In genomic region chr13:21710821-21711525, GRCm38 (mm10) we compare ENCODE assay signal across 8 mouse cellular contexts. TPM values are rescaled to one million over a fixed set of nuclear protein-coding genes. Genes with fewer than 3 reads are reported as not detected.
DNase-seq lines count a peak whose midpoint lies in the region; ATAC-seq and TF ChIP-seq lines count a peak whose summit lies in the region.

No protein-coding gene starts in this region.

- no peaks in the 10 kb centered on the region for H3K27me3 ChIP-seq in G1E (ENCODE audit: insufficient read depth, low read length)
- no peaks in the 10 kb centered on the region for H3K27me3 ChIP-seq in forebrain, embryonic 16.5 days (replicated peaks; ENCODE audit: control insufficient read depth, insufficient read depth, low read length)
- H3K27me3 ChIP-seq in lung, embryonic 14.5 days (ENCODE audit: insufficient read depth, low read length): no peaks in the 10 kb centered on the region

- no peak for TF ChIP-seq CTCF in G1E (IDR thresholded peaks at IDR 0.05; ENCODE audit: low read depth, low read length)
- TF ChIP-seq CTCF in lung, embryonic 14.5 days (IDR thresholded peaks at IDR 0.05; ENCODE audit: low read depth): no peak
- no peak for TF ChIP-seq CTCF in olfactory bulb, adult 2 months (IDR thresholded peaks at IDR 0.05; ENCODE audit: insufficient read depth, low read depth, low read length)

- WGBS in forebrain, embryonic 16.5 days: 2% methylated on average over 22 of the region's 22 CpGs
- WGBS in lung, embryonic 14.5 days: 3% methylated on average over 22 of the region's 22 CpGs
- WGBS in olfactory bulb, adult 2 months: 5% methylated on average over 22 of the region's 22 CpGs

- peak overlapping the region; percentile 72 for H3K4me2 ChIP-seq in forebrain, embryonic 16.5 days (ENCODE audit: low read length)
- peak overlapping the region; percentile 72 for H3K4me2 ChIP-seq in lung, embryonic 14.5 days

- peak overlapping the region; percentile 68 for H3K4me3 ChIP-seq in G1E (ENCODE audit: low read depth, low read length)
- peak overlapping the region; percentile 50 for H3K4me3 ChIP-seq in forebrain, embryonic 16.5 days (replicated peaks; ENCODE audit: low read length)
- peak overlapping the region; percentile 68 for H3K4me3 ChIP-seq in lung, embryonic 14.5 days (ENCODE audit: low read depth, low read length)
- peak overlapping the region; percentile 16 for H3K4me3 ChIP-seq in olfactory bulb, adult 2 months (ENCODE audit: insufficient read depth, low read depth, low read length)

- no peaks in the 10 kb centered on the region for H3K9me3 ChIP-seq in G1E (replicated peaks)
- H3K9me3 ChIP-seq in forebrain, embryonic 16.5 days (ENCODE audit: control insufficient read depth, low read length): no peaks in the 10 kb centered on the region
- no peaks in the 10 kb centered on the region for H3K9me3 ChIP-seq in lung, embryonic 14.5 days (ENCODE audit: low read depth, low read length)

- no peak for TF ChIP-seq POLR2A in olfactory bulb, adult 2 months (IDR thresholded peaks at IDR 0.05; ENCODE audit: insufficient read depth, low read depth, low read length)

- no peak for DNase-seq in G1E (ENCODE audit: low spot score)
- DNase-seq in cerebellum, adult 18-20 months: peak; percentile 75 to 84
- DNase-seq in heart, postnatal 36 days: peak; percentile 85
- DNase-seq in layer of hippocampus, adult 18-20 months (ENCODE audit: low spot score in 2 of 2): peak; percentile 67 to 90
- DNase-seq in lung, embryonic 14.5 days: peak; percentile 88
- DNase-seq in thymus, adult 18-20 months: peak; percentile 51 to 75

- peak overlapping the region; percentile 41 for H3K9ac ChIP-seq in forebrain, embryonic 16.5 days (replicated peaks; ENCODE audit: low read depth, low read length)
- H3K9ac ChIP-seq in lung, embryonic 14.5 days: peak overlapping the region; percentile 38; the same call in 1 of the 2 replicates

- ATAC-seq in G1E (ENCODE audit: extremely low read depth, insufficient number of reproducible peaks, low FRiP score, poor library complexity, severe bottlenecking): no peak
- ATAC-seq in forebrain, embryonic 16.5 days: peak; percentile 85
- peak; percentile 76 for ATAC-seq in lung, embryonic 14.5 days (ENCODE audit: insufficient read depth)

- H3K36me3 ChIP-seq in G1E (replicated peaks): no peaks in the 10 kb centered on the region
- no peaks in the 10 kb centered on the region for H3K36me3 ChIP-seq in forebrain, embryonic 16.5 days (ENCODE audit: control insufficient read depth, insufficient read depth)
- no peaks in the 10 kb centered on the region for H3K36me3 ChIP-seq in lung, embryonic 14.5 days (ENCODE audit: insufficient read depth)

- H3K4me1 ChIP-seq in G1E (ENCODE audit: insufficient read depth, low read depth, low read length): peaks cover 29% of the 10 kb centered on the region
- H3K4me1 ChIP-seq in forebrain, embryonic 16.5 days (replicated peaks; ENCODE audit: control insufficient read depth, insufficient read depth, low read length): peaks cover 11% of the 10 kb centered on the region
- no peaks in the 10 kb centered on the region for H3K4me1 ChIP-seq in lung, embryonic 14.5 days (ENCODE audit: insufficient read depth)
- H3K4me1 ChIP-seq in olfactory bulb, adult 2 months (ENCODE audit: control insufficient read depth, insufficient read depth, low read length): no peaks in the 10 kb centered on the region

- intact Hi-C loops in heart, postnatal 36 days (cut with DNase I): loop anchor here (2.0 to 10.0 kb wide), 13 partner anchors 36 to 1911 kb away; partner anchors contain the start of genes Hist1h1b, Hist1h1e, Hist1h2an and Hist1h2be

- no peak overlapping the region for H3K27ac ChIP-seq in forebrain, embryonic 16.5 days (ENCODE audit: low read length)
- peak overlapping the region; percentile 67; the same call in 1 of the 2 replicates for H3K27ac ChIP-seq in lung, embryonic 14.5 days (ENCODE audit: low read depth)
- H3K27ac ChIP-seq in olfactory bulb, adult 2 months (ENCODE audit: insufficient read depth, low read depth, low read length): no peak overlapping the region

RNA-seq across cellular contexts. Expression of gene Hist1h2bl, which starts 5.0 kb away (rescaled TPM):
- 900 and 963 TPM in 2 replicates for total RNA-seq in G1E (2014; fragmentation: Nextera tagmentation)
- total RNA-seq in G1E (2017): 1,351 and 1,816 TPM in 2 replicates
- polyA plus RNA-seq in G1E (2012): 2.1 and 8.3 TPM in 2 replicates
- polyA plus RNA-seq in forebrain, embryonic 16.5 days (2015; fragmentation: Nextera tagmentation; extraction: Ambion mirVana): 1.9 TPM in 1 of 2 replicates, not detected in the other
- 10 to 100 TPM; 18.0 to 27.4 TPM for total RNA-seq in heart, postnatal 36 days (2021)
- 10 to 100 TPM; 27.6 to 36.7 TPM for total RNA-seq in layer of hippocampus, adult 18-20 months (2021)
- polyA plus RNA-seq in lung, embryonic 14.5 days (2014; fragmentation: Nextera tagmentation; extraction: Ambion mirVana): 3.8 and 6.9 TPM in 2 replicates
- polyA plus RNA-seq in olfactory bulb, adult 2 months (2012; ENCODE audit: insufficient read depth, insufficient read length, low replicate concordance, missing spikeins): not detected in 2 replicates

RNA-seq across cellular contexts. Expression of gene Hist1h2ai, which starts 5.2 kb away (rescaled TPM):
- total RNA-seq in G1E (2014; fragmentation: Nextera tagmentation) (968 and 989 TPM in 2 replicates), G1E (2017) (2,644 and 2,651 TPM in 2 replicates)
- polyA plus RNA-seq in G1E (2012): 2,561 and 4,652 TPM in 2 replicates
- polyA plus RNA-seq in forebrain, embryonic 16.5 days (2015; fragmentation: Nextera tagmentation; extraction: Ambion mirVana): 12.5 and 20.8 TPM in 2 replicates
- total RNA-seq in heart, postnatal 36 days (2021): 10 to 100 TPM; 28.5 to 39.8 TPM
- total RNA-seq in layer of hippocampus, adult 18-20 months (2021): 10 to 100 TPM in 1 of 2 experiments, 1 to 10 TPM in 1; 8.2 to 48.5 TPM
- polyA plus RNA-seq in lung, embryonic 14.5 days (2014; fragmentation: Nextera tagmentation; extraction: Ambion mirVana): 40.4 and 42.9 TPM in 2 replicates
- polyA plus RNA-seq in olfactory bulb, adult 2 months (2012; ENCODE audit: insufficient read depth, insufficient read length, low replicate concordance, missing spikeins): not detected in 2 replicates

RNA-seq across cellular contexts. Expression of gene Hist1h3h, which starts 6.5 kb away (rescaled TPM):
- total RNA-seq in G1E (2014; fragmentation: Nextera tagmentation) (178 and 383 TPM in 2 replicates), G1E (2017) (634 and 1,163 TPM in 2 replicates)
- 29.3 and 131 TPM in 2 replicates for polyA plus RNA-seq in G1E (2012)
- polyA plus RNA-seq in forebrain, embryonic 16.5 days (2015; fragmentation: Nextera tagmentation; extraction: Ambion mirVana): 2.2 and 3.7 TPM in 2 replicates
- 10 to 100 TPM; 22.0 to 36.5 TPM for total RNA-seq in heart, postnatal 36 days (2021)
- 10 to 100 TPM; 48.4 to 55.7 TPM for total RNA-seq in layer of hippocampus, adult 18-20 months (2021)
- polyA plus RNA-seq in lung, embryonic 14.5 days (2014; fragmentation: Nextera tagmentation; extraction: Ambion mirVana): 13.9 and 23.8 TPM in 2 replicates
- polyA plus RNA-seq in olfactory bulb, adult 2 months (2012; ENCODE audit: insufficient read depth, insufficient read length, low replicate concordance, missing spikeins): not detected in 2 replicates

RNA-seq across cellular contexts. Expression of gene Hist1h2bm, which starts 10.9 kb away (rescaled TPM):
- 170 and 209 TPM in 2 replicates for total RNA-seq in G1E (2014; fragmentation: Nextera tagmentation)
- total RNA-seq in G1E (2017): 309 and 556 TPM in 2 replicates
- polyA plus RNA-seq in G1E (2012): 1.2 and 3.4 TPM in 2 replicates
- 1.2 and 2.2 TPM in 2 replicates for polyA plus RNA-seq in forebrain, embryonic 16.5 days (2015; fragmentation: Nextera tagmentation; extraction: Ambion mirVana)
- 1 to 10 TPM; 4.9 to 5.1 TPM for total RNA-seq in heart, postnatal 36 days (2021)
- 1 to 10 TPM; 2.9 to 3.3 TPM for total RNA-seq in layer of hippocampus, adult 18-20 months (2021)
- polyA plus RNA-seq in lung, embryonic 14.5 days (2014; fragmentation: Nextera tagmentation; extraction: Ambion mirVana): 4.9 and 8.0 TPM in 2 replicates
- not detected in 2 replicates for polyA plus RNA-seq in olfactory bulb, adult 2 months (2012; ENCODE audit: insufficient read depth, insufficient read length, low replicate concordance, missing spikeins)

RNA-seq across cellular contexts. Expression of gene Olfr1359, which starts 13.1 kb away (rescaled TPM):
- not detected in 2 replicates for total RNA-seq in G1E (2014; fragmentation: Nextera tagmentation)
- total RNA-seq in G1E (2017): 0.12 and 0.22 TPM in 2 replicates
- polyA plus RNA-seq in G1E (2012): not detected in 2 replicates
- not detected in 2 replicates for polyA plus RNA-seq in forebrain, embryonic 16.5 days (2015; fragmentation: Nextera tagmentation; extraction: Ambion mirVana)
- total RNA-seq in heart, postnatal 36 days (2021): not detected
- total RNA-seq in layer of hippocampus, adult 18-20 months (2021): not detected
- not detected in 2 replicates for polyA plus RNA-seq in lung, embryonic 14.5 days (2014; fragmentation: Nextera tagmentation; extraction: Ambion mirVana)
- not detected in 2 replicates for polyA plus RNA-seq in olfactory bulb, adult 2 months (2012; ENCODE audit: insufficient read depth, insufficient read length, low replicate concordance, missing spikeins)

Comparison
In these comparisons a context has a peak if more than half of its experiments do, and no peak if none do; other contexts are left out.
1. H3K4me3 ChIP-seq: peak in every context shown above with its lines; median percentile 68 in G1E; 68 in lung, embryonic 14.5 days; 50 in forebrain, embryonic 16.5 days; 16 in olfactory bulb, adult 2 months.
2. RNA of gene Hist1h2ai, which starts 5.2 kb away (polyA plus RNA-seq): 2,561 to 4,652 TPM in G1E; 40.4 to 42.9 TPM in lung, embryonic 14.5 days, 12.5 to 20.8 TPM in forebrain, embryonic 16.5 days and not detected in olfactory bulb, adult 2 months; every median in the first group is over 10 times any median in the second.